Mouse (Mus musculus) myocyte (in vitro differentiated cells): ENCODE measurements around the gene Hs6st3. TPM values are rescaled to one million over a fixed set of nuclear protein-coding genes. Genes with fewer than 3 reads are reported as not detected.

Experiments
- H3K27me3 ChIP-seq: one replicate; pipeline ENCODE4 v1.6.1; 2011; ENCODE audit not compliant: control insufficient read depth, insufficient read depth, insufficient read length
- H3K36me3 ChIP-seq: one replicate; pipeline ENCODE4 v1.6.1; 2011; ENCODE audit not compliant: control insufficient read depth, insufficient read depth
- H3K4me2 ChIP-seq: one replicate; pipeline ENCODE4 v1.6.1; 2011; ENCODE audit warnings: low read depth, control low read depth
- H3K4me3 ChIP-seq: one replicate; pipeline ENCODE4 v1.5.1; 2011; ENCODE audit warnings: mild to moderate bottlenecking, control low read depth, moderate library complexity
- H3K79me2 ChIP-seq: one replicate; pipeline ENCODE4 v1.6.1; 2011; ENCODE audit not compliant: control insufficient read depth, insufficient read depth
- H3ac ChIP-seq: one replicate; pipeline ENCODE4 v1.6.1; 2011; ENCODE audit not compliant: control insufficient read depth, insufficient read length
- CEBPB ChIP-seq: IDR thresholded peaks from 2 replicates; pipeline ENCODE4 v1.6.1; 2011; ENCODE audit warnings: mild to moderate bottlenecking, moderate library complexity; ENCODE audit not compliant: poor library complexity, insufficient read depth, severe bottlenecking
- E2F4 ChIP-seq: IDR thresholded peaks from one replicate; pipeline ENCODE4 v1.6.1; 2011; ENCODE audit warnings: mild to moderate bottlenecking, control low read depth, moderate library complexity; ENCODE audit not compliant: insufficient read depth
- MAX ChIP-seq: IDR thresholded peaks from one replicate; pipeline ENCODE4 v1.6.1; 2011; ENCODE audit warnings: low read depth, mild to moderate bottlenecking, control low read depth
- MYOD1 ChIP-seq, 3 experiments: IDR thresholded peaks; one replicate each; pipeline ENCODE4 v1.6.1; 2011; ENCODE audit warnings: control low read depth in 2 of 3, low read depth in 2 of 3, mild to moderate bottlenecking in 2 of 3, moderate library complexity in 1 of 3; ENCODE audit not compliant: insufficient read length in 2 of 3, control insufficient read depth in 1 of 3
- MYOG ChIP-seq, 3 experiments: IDR thresholded peaks; one replicate each; pipeline ENCODE4 v1.6.1; 2011; ENCODE audit warnings: control low read depth in 2 of 3, low read depth in 2 of 3, mild to moderate bottlenecking in 2 of 3; ENCODE audit not compliant: insufficient read length in 2 of 3, control insufficient read depth in 1 of 3, insufficient read depth in 1 of 3
- POLR2A ChIP-seq: IDR thresholded peaks from one replicate; pipeline ENCODE4 v1.6.1; 2011; ENCODE audit warnings: low read depth, mild to moderate bottlenecking, control low read depth, moderate library complexity; ENCODE audit not compliant: insufficient read length
- POLR2AphosphoS2 ChIP-seq: IDR thresholded peaks from one replicate; pipeline ENCODE4 v1.6.1; 2011; ENCODE audit warnings: low read depth, control low read depth; ENCODE audit not compliant: insufficient read length
- REST ChIP-seq: IDR thresholded peaks from one replicate; pipeline ENCODE4 v1.6.1; 2011; ENCODE audit warnings: mild to moderate bottlenecking, control low read depth, moderate library complexity; ENCODE audit not compliant: insufficient read depth, insufficient read length
- SRF ChIP-seq: IDR thresholded peaks from one replicate; pipeline ENCODE4 v1.6.1; 2011; ENCODE audit warnings: low read depth; ENCODE audit not compliant: control insufficient read depth, insufficient read length
- TCF12 ChIP-seq: IDR thresholded peaks from one replicate; pipeline ENCODE4 v1.6.1; 2011; ENCODE audit warnings: mild to moderate bottlenecking, control low read depth; ENCODE audit not compliant: poor library complexity, insufficient read depth, severe bottlenecking
- TCF3 ChIP-seq: IDR thresholded peaks from one replicate; pipeline ENCODE4 v1.6.1; 2011; ENCODE audit warnings: low read depth, control low read depth; ENCODE audit not compliant: insufficient read length
- USF1 ChIP-seq: IDR thresholded peaks from one replicate; pipeline ENCODE4 v1.6.1; 2011; ENCODE audit warnings: low read depth, mild to moderate bottlenecking, control low read depth, moderate library complexity
- polyA plus RNA-seq: library from polyadenylated mRNA; unstranded; fragments of >200 nt; fragmentation: generic; extraction: Trizol; gene quantifications from one replicate; pipeline ENCODE4 v1.2.1, GENCODE M21; 2012; ENCODE audit warnings: missing spikeins

Gene Hs6st3
- polyA plus RNA-seq, 1 experiment: not detected

DNA sequence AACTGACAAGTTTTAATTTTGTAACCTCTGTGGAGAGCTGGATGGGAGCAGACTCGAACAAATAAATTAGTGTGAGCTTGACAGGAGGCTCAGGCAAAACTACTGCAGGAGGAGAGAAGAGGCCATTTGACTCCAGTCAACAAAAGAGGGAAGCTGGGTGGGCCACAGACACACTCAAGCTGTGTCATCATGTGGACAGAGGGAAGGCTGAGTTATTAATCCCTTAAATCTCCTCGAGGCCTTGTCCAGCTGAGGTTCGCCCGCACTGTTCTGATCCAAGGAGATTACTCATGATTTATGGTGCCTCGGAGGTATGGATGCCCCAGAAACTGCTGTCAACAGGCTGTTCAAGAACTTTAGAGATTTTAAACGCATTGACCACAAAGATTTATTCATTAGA, 776.4 kb downstream of the Hs6st3 start:
- no peak overlapping the region for H3ac ChIP-seq
- H3K79me2 ChIP-seq: no peaks in the 10 kb centered on the region
- no peaks in the 10 kb centered on the region for H3K36me3 ChIP-seq
- H3K4me2 ChIP-seq: no peak overlapping the region
- H3K27me3 ChIP-seq: no peaks in the 10 kb centered on the region
- no peak overlapping the region for H3K4me3 ChIP-seq
- TF ChIP-seq MYOG (IDR thresholded peaks at IDR 0.05; ENCODE audit: control insufficient read depth in 1 of 3, insufficient read depth in 1 of 3, insufficient read length in 2 of 3, low read depth in 2 of 3) (no peak), USF1 (no peak), REST (no peak), MAX (no peak), TCF3 (no peak), POLR2AphosphoS2 (no peak), E2F4 (no peak), MYOD1 (IDR thresholded peaks at IDR 0.05; ENCODE audit: control insufficient read depth in 1 of 3, insufficient read length in 2 of 3, low read depth in 2 of 3) (no peak), CEBPB (no peak), TCF12 (no peak), POLR2A (no peak), SRF (no peak)

DNA sequence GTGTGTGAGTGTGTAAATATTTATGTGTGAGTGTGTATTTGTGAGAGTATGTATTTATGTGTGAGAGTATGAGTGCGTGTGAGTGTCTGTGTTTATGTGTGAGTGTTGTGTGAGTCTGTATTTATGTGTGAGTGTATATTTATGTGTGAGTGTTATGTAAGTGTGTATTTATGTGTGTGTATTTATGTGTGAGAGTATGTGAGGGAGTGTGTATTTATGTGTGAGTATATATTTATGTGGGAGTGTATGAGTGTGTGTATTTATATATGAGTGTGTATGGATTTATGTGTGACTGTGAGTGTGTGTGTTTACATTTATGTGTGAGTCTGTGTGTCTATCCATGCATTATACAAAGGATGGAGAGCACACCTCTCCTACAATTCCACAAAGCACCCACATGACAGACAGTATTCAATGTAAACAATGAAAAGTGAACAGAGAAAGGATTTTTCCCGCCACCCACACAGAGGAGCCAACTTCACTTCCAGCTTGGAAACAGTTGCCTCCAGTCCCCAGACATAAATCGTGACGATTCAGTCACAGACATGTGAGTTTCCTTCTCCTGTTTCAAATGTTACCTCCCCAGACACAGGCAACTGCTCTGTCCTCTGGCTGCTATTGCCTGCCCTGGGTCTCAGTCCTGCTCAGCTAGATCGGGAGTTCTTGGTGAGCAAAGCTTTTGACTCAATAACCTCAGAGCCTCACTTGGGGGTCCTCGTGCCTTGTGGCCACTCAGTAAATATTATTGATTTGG, 780.3 kb downstream of the Hs6st3 start:
- TF ChIP-seq TCF12 (no peak), REST (no peak), TCF3 (no peak), E2F4 (no peak), MYOG (IDR thresholded peaks at IDR 0.05; ENCODE audit: control insufficient read depth in 1 of 3, insufficient read depth in 1 of 3, insufficient read length in 2 of 3, low read depth in 2 of 3) (no peak), MAX (no peak), CEBPB (no peak)
- Histone ChIP-seq H3K4me3 (no peak overlapping the region), H3K79me2 (no peaks in the 10 kb centered on the region), H3K36me3 (no peaks in the 10 kb centered on the region), H3K4me2 (no peak overlapping the region), H3K27me3 (no peaks in the 10 kb centered on the region), H3ac (no peak overlapping the region)

DNA sequence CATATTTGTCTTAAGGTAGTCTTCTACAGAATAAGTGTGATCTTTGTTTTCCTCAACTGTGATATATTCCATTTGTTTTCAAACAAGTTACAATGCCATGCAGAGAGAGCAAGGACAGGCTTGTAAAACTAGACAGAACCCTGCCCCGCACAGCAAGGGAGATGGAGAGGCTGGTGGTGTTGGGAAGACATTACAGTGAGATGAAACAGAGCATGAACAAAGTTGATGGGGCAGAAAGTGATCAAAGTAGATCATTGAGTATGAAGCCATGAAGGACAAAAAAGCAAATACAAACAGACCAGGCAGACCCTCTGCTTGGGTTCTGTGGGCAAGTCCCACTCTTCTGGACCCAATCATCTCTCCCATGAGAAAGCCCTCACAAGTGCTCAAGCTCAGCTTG, 781.0 kb downstream of the Hs6st3 start:
- Histone ChIP-seq H3K27me3 (no peaks in the 10 kb centered on the region), H3K79me2 (no peaks in the 10 kb centered on the region), H3K4me2 (no peak overlapping the region), H3K4me3 (no peak overlapping the region), H3K36me3 (no peaks in the 10 kb centered on the region), H3ac (no peak overlapping the region)
- no peak for TF ChIP-seq REST

Other genes with a start within 250 kb of the Hs6st3 start
- 3.8 TPM for gene Dzip1, start 212.9 kb upstream of the Hs6st3 start, polyA plus RNA-seq
- gene Dnajc3, start 200.4 kb upstream of the Hs6st3 start, polyA plus RNA-seq: 6.9 TPM
- 2.6 TPM for gene Uggt2, start 38.9 kb upstream of the Hs6st3 start, polyA plus RNA-seq